Mouse (Mus musculus) midbrain, postnatal 0 days (tissue): ENCODE data around the gene Smurf1. TPM values are rescaled to one million over a fixed set of nuclear protein-coding genes. Genes with fewer than 3 reads are reported as not detected.

Experiments used
- ATAC-seq: fragments of 200-750 bp; cut with Nextera tagmentation; 2 replicates; pipeline ENCODE4 v1.8.0; 2017; ENCODE audit warnings: moderate number of reproducible peaks, mild to moderate bottlenecking, moderate TSS enrichment, moderate library complexity; ENCODE audit not compliant: low FRiP score
- DNase-seq: peaks from one replicate; pipeline ENCODE4 v3.0.0-alpha.2; 2015; ENCODE audit warnings: low spot score
- H3K27ac ChIP-seq: fragments of 300-500 bp; sonication (generic); 2 replicates; pipeline ENCODE4 v1.5.1; 2014; ENCODE audit warnings: low read depth, mild to moderate bottlenecking, low read length, mixed read lengths
- H3K27me3 ChIP-seq: fragments of 300-500 bp; sonication (generic); 2 replicates; pipeline ENCODE4 v1.6.1; 2014; ENCODE audit warnings: low read length, control low read depth, mixed read lengths; ENCODE audit not compliant: insufficient read depth
- H3K36me3 ChIP-seq: fragments of 300-500 bp; sonication (generic); 2 replicates; pipeline ENCODE4 v1.6.1; 2014; ENCODE audit warnings: low read length, control low read depth, mixed read lengths; ENCODE audit not compliant: insufficient read depth
- H3K4me1 ChIP-seq: fragments of 300-500 bp; sonication (generic); 2 replicates; pipeline ENCODE4 v1.6.1; 2014; ENCODE audit warnings: mild to moderate bottlenecking, control low read depth, antibody characterized with exemption, low read length, mixed read lengths; ENCODE audit not compliant: insufficient read depth
- H3K4me2 ChIP-seq: fragments of 300-500 bp; sonication (generic); 2 replicates; pipeline ENCODE4 v1.6.1; 2014; ENCODE audit warnings: low read depth, mild to moderate bottlenecking, low read length, mixed read lengths; ENCODE audit not compliant: poor library complexity, severe bottlenecking
- H3K4me3 ChIP-seq: fragments of 300-500 bp; sonication (generic); 2 replicates; pipeline ENCODE4 v1.5.1; 2014; ENCODE audit warnings: low read depth, mild to moderate bottlenecking, low read length, moderate library complexity
- H3K9ac ChIP-seq: fragments of 300-500 bp; sonication (generic); replicated peaks from 2 replicates; pipeline ENCODE4 v1.6.1; 2014; ENCODE audit warnings: mild to moderate bottlenecking, low read length, moderate library complexity, mixed read lengths; ENCODE audit not compliant: poor library complexity, severe bottlenecking
- H3K9me3 ChIP-seq: fragments of 300-500 bp; sonication (generic); 2 replicates; pipeline ENCODE4 v1.6.1; 2016; ENCODE audit warnings: low read length, control low read depth
- CTCF ChIP-seq: IDR thresholded peaks from 2 replicates; pipeline ENCODE4 v1.5.1; 2016; ENCODE audit warnings: antibody characterized with exemption, mild to moderate bottlenecking
- WGBS: fragments of 180-500 bp; shearing (Covaris S2); extraction: QIAGEN DNeasy Blood & Tissue Kit; methylation state at CpG from one replicate; pipeline ENCODE4 v1.1.7; 2014; 5-methylcytosine and 5-hydroxymethylcytosine counted together
- polyA plus RNA-seq: library from polyadenylated mRNA; unstranded; fragments of >200 nt; fragmentation: Nextera tagmentation; extraction: Ambion mirVana; gene quantifications from 2 replicates; pipeline ENCODE4 v1.2.1, GENCODE M21; 2015
- total RNA-seq: library from RNA; depleted of rRNA; stranded (reverse); fragments of >200 nt; gene quantifications from 2 replicates; pipeline ENCODE4 v1.2.3, GENCODE M21; 2014; rRNA removed

Smurf1 gene
- total RNA-seq = 63.0 and 71.1 TPM in 2 replicates
- polyA plus RNA-seq = 24.6 and 28.0 TPM in 2 replicates

DNA sequence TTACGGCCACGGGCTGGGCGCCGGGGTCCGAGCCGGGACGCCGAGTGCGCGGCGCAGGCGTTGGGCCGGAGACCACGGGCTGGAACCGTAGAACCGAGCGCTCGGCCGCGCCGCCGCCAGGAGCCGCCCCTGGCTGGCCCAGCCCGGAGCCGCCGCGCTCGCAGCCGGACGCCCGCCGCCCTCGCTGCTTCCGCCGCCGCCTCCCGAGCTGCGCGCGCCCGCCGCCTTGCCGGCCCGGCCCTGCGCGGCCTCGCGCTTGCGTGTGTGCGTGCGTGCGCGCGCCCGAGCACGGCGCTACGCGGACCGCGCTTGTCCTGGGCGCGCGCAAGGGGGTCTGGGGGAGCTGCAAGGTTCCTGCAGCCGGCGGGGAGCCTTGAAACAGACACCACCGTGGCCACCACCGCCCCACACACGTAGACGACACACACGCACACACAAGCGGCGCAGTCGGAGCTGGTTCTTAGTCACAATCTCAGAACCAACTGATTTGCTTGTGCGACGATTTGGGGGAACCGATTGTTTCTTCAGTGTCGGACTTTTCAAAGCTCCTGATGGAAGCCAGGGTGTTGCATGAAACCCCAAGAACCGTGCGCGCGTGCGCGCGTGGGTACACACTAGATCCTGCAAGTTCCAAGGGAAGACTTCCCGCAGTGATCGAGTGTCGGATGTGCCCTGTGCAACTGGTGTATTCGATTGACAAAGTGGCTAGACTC, at the start of gene Smurf1:
Gene Smurf1, minus strand, starts transcription at position 209 of the 713 bp plus-strand sequence.
- ATAC-seq (peak; percentile 70), DNase-seq (peak; percentile 95)
- Histone ChIP-seq H3K27ac (peak within 1 kb of the TSS; percentile 86), H3K36me3 (no peaks in the 10 kb centered on the region), H3K4me1 (peaks cover 20% of the 10 kb centered on the region), H3K4me2 (peak within 1 kb of the TSS; percentile 67), H3K9ac (peak within 1 kb of the TSS; percentile 98), H3K4me3 (peak within 1 kb of the TSS; percentile 94), H3K27me3 (no peaks in the 10 kb centered on the region), H3K9me3 (no peaks in the 10 kb centered on the region)
- no peak for TF ChIP-seq CTCF
- WGBS = under 1% methylated on average over 76 of the region's 89 CpGs

DNA sequence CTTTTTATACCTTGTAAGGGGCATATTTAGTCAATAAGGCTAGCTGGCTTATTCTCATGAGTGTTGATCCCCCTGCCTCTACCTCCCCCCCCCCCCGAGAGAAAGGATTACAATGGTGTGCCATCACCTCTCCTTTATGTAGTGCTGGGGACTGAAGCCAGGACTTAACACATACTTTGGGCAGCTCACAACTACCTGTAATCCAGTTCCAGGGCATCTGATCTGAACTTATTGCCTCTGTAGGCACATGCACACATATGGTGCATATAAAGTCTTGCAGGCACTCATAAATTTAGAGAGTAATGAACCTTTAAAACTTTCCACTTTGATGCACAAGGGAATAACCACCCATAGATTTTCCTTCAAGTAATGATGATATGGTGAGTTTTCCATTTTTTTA, 48.6 kb upstream of the Smurf1 start:
- Histone ChIP-seq H3K27ac (no peak overlapping the region), H3K4me2 (no peak overlapping the region), H3K36me3 (no peaks in the 10 kb centered on the region), H3K9me3 (no peaks in the 10 kb centered on the region), H3K4me1 (no peaks in the 10 kb centered on the region), H3K9ac (no peak overlapping the region), H3K4me3 (no peak overlapping the region), H3K27me3 (no peaks in the 10 kb centered on the region)
- DNase-seq (no peak), ATAC-seq (no peak)
- 89% methylated on average over 1 of the region's 1 CpGs for WGBS
- no peak for TF ChIP-seq CTCF

DNA sequence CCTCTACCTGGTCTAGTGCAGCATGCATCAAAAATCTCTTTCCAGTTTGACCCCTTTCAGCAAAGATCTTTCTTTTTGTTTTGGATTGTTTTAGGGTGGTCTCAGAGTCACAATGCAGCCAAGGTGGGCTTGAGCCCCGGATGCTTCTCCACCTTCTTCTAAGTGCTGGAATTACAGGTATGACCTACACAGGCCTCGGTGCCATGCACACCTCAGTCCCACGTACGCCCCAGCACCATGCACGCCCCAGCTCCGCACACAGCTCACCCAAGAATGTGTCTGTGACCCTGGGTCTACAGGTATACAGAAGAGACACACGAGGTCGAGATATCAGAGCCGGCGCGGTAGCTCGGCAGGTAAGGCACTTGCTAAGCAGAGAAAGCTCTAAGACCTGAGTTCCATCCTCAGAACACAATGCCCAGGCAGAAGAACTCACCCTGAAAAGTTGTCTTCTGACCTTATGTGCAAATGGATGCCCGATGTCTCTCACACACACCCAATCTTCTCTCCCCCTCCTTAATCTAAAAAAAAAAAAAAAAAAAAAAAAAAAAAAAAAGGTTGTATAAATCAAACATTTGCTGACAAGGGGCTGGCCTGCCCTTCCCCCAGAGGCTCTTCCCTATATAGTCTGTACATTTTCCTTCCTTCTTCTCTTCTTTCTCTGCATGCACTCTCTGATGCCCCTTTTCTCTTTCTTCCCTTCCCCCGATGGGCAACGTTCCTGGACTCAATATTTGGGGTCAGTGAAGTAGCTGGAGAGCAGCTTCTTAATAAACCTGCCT, 43.4 kb upstream of the Smurf1 start:
- 94% methylated on average over 15 of the region's 15 CpGs for WGBS
- ATAC-seq = no peak
- no peak for TF ChIP-seq CTCF

DNA sequence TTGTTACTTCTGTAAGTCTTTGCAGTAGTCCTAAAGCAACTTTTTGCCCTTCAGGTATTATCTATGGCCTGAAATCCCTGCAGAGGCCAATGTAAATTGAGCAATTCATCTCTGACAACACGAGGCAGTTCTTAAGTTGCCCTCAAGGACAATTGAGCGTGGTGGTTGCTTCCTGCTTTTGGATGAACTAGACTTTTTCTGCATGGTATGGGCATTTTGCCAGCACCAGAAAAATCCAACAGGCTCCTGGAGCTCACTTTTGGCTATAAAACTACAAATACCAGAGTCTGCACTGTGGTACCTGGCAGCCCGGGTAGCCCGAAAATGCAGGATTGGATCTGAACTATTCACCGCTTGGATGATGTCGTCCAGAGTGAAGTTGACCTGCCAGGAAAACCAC, 39.9 kb upstream of the Smurf1 start:
- DNase-seq (no peak), ATAC-seq (no peak)
- no peaks in the 10 kb centered on the region for H3K36me3 ChIP-seq
- no peaks in the 10 kb centered on the region for H3K9me3 ChIP-seq
- no peak overlapping the region for H3K4me3 ChIP-seq
- H3K27me3 ChIP-seq = no peaks in the 10 kb centered on the region
- no peak overlapping the region for H3K27ac ChIP-seq
- no peak for TF ChIP-seq CTCF
- no peaks in the 10 kb centered on the region for H3K4me1 ChIP-seq
- H3K4me2 ChIP-seq = no peak overlapping the region
- 84% methylated on average over 6 of the region's 6 CpGs for WGBS
- H3K9ac ChIP-seq = no peak overlapping the region

More for the DNA sequence above, 43.4 kb upstream of the Smurf1 start:
- Histone ChIP-seq H3K4me2 (no peak overlapping the region), H3K27me3 (no peaks in the 10 kb centered on the region), H3K9ac (no peak overlapping the region), H3K4me3 (no peak overlapping the region), H3K9me3 (no peaks in the 10 kb centered on the region), H3K4me1 (no peaks in the 10 kb centered on the region), H3K36me3 (no peaks in the 10 kb centered on the region), H3K27ac (no peak overlapping the region)
- DNase-seq = no peak

DNA sequence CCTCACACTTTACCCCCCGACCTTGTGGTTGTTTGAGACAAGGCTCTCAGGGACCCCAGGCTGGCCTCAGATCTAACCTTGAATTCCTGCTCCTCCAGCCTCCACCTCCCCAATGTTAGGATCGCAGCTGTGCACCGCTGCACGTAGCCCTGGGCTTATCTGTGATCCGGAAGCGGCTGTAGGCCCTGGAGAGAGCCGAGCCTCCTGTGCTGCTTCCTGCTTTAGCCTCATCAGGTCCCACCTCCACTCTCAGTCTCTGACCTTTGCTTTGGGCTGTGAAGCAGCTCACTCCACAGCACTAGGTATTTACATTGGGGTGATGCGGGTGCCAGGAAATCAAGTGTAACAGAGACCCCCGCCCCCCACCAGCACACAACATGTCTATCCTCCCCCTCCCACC, 38.8 kb upstream of the Smurf1 start:
- H3K27me3 ChIP-seq = no peaks in the 10 kb centered on the region
- H3K9me3 ChIP-seq = no peaks in the 10 kb centered on the region
- H3K27ac ChIP-seq = no peak overlapping the region
- ATAC-seq = no peak
- no peak overlapping the region for H3K4me2 ChIP-seq
- no peak for TF ChIP-seq CTCF
- no peak overlapping the region for H3K4me3 ChIP-seq
- no peak overlapping the region for H3K9ac ChIP-seq
- H3K36me3 ChIP-seq = no peaks in the 10 kb centered on the region
- no peak for DNase-seq
- WGBS = 86% methylated on average over 9 of the region's 9 CpGs
- H3K4me1 ChIP-seq = no peaks in the 10 kb centered on the region

DNA sequence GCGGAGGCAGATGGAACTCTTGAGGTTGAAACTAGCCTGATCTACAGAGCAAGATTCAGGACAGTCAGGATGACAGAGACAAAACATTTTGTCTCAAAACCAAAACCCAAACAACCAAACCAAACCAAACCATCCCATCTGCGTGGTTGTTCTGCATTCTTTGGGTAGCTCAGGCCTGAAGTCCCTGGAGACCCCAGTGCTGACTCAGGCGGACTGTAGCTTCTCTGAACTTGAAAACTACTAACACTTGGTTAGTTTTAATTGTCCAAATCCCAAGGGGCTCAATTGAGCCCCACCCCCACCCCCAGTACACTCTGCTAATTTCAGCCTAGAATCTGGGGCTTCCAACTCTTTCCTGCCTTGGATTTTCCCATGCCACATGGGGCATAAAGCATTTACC, 37.7 kb upstream of the Smurf1 start:
- H3K4me1 ChIP-seq = no peaks in the 10 kb centered on the region
- ATAC-seq = no peak
- no peak overlapping the region for H3K4me3 ChIP-seq
- no peak overlapping the region for H3K27ac ChIP-seq
- no peaks in the 10 kb centered on the region for H3K9me3 ChIP-seq
- H3K9ac ChIP-seq = no peak overlapping the region
- no peaks in the 10 kb centered on the region for H3K36me3 ChIP-seq
- TF ChIP-seq CTCF = no peak
- DNase-seq = no peak
- H3K4me2 ChIP-seq = no peak overlapping the region
- whole genome bisulfite sequencing = 68% methylated on average over 3 of the region's 3 CpGs
- no peaks in the 10 kb centered on the region for H3K27me3 ChIP-seq
